ENCODE assay signal across 9 mouse cellular contexts in the genomic region with DNA sequence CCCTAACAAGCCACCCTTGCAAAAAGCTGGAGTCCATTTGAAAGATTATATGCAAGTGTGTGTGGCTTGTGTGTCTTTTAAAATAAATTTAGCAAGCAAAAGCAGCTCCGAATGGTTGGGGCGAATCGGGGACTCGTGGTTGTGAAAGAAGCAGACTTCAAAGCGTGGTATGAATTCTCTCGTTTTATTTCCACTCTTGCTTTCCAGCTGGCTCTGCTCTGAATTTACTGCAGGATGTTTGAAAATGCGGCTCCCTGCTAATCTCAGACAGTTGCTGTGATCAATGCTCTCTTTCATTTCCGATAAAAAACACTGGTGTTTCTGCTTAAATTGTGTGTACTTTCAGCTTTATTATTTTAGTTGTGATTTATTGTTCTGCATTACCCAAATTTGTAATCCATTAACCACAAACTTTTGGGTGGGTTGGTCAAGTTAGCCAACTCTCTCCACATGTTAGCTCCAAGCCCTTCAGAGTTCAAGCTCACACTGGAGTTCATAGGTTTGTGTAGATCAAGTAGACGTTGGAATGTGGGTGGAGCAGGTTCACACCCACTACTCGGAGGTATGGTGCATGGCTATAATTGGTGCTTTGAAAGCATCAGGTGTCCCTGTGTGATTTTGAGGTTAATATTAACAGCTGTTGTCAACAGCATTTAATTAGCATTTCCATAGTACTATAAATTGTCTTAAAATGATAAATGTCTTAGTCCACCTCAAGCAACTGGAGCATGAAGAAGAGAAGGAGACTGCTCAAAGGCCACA.
DNase-seq lines count a peak whose midpoint lies in the region; ATAC-seq lines count a peak whose summit lies in the region.
"Had no signal": no experiment of that assay in that cellular context is flagged by ENCODE, and none has a peak within 500 bp of the region (broad histone marks: within the 10 kb centered on the region; RNA-seq: fewer than 3 reads in every experiment).

No protein-coding gene starts in this region.

- no peak overlapping the region for H3K9ac ChIP-seq in embryonic facial prominence, embryonic 15.5 days
- no peak overlapping the region for H3K9ac ChIP-seq in forebrain, embryonic 11.5 days (ENCODE audit: low read length)

- WGBS in embryonic facial prominence, embryonic 15.5 days: 13% methylated on average over 10 of the region's 10 CpGs
- 83% methylated on average over 10 of the region's 10 CpGs for WGBS in forebrain, embryonic 11.5 days

- peak overlapping the region; percentile 85 for H3K27ac ChIP-seq in embryonic facial prominence, embryonic 15.5 days (replicated peaks)
- H3K27ac ChIP-seq in forebrain, embryonic 11.5 days (ENCODE audit: low read depth, low read length): no peak overlapping the region

- H3K9me3 ChIP-seq in embryonic facial prominence, embryonic 15.5 days (replicated peaks): no peaks in the 10 kb centered on the region
- no peaks in the 10 kb centered on the region for H3K9me3 ChIP-seq in forebrain, embryonic 11.5 days (ENCODE audit: control insufficient read depth, low read length)

- H3K27me3 ChIP-seq in embryonic facial prominence, embryonic 15.5 days: no peaks in the 10 kb centered on the region
- H3K27me3 ChIP-seq in forebrain, embryonic 11.5 days (ENCODE audit: control insufficient read depth, insufficient read depth, low read length): no peaks in the 10 kb centered on the region

- no peak overlapping the region for H3K4me3 ChIP-seq in embryonic facial prominence, embryonic 15.5 days (replicated peaks)
- no peak overlapping the region for H3K4me3 ChIP-seq in forebrain, embryonic 11.5 days (ENCODE audit: low read depth, low read length)
- H3K4me3 ChIP-seq: erythroblast, embryonic 14.5 days had no signal

- DNase-seq in kidney, adult 11 months: peak; percentile 27
- DNase-seq in kidney, adult 18-20 months: no peak
- peak; percentile 46 for DNase-seq in layer of hippocampus, adult 9-11 months
- peak; percentile 24 to 51 for DNase-seq in right cerebral cortex, postnatal 36 days (ENCODE audit: low spot score in 2 of 2)
- no peak for DNase-seq in spleen, postnatal 4 days (ENCODE audit: low spot score in 2 of 2)
- no peak for DNase-seq in forebrain, embryonic 11.5 days (ENCODE audit: low spot score)

- no peaks in the 10 kb centered on the region for H3K36me3 ChIP-seq in embryonic facial prominence, embryonic 15.5 days
- no peaks in the 10 kb centered on the region for H3K36me3 ChIP-seq in forebrain, embryonic 11.5 days (ENCODE audit: control insufficient read depth, insufficient read depth, low read length)

- no peak for ATAC-seq in embryonic facial prominence, embryonic 15.5 days (ENCODE audit: insufficient number of reproducible peaks, low FRiP score, low TSS enrichment, low read depth)
- no peak for ATAC-seq in forebrain, embryonic 11.5 days (replicated peaks; ENCODE audit: low FRiP score)
- ATAC-seq in granulocyte monocyte progenitor cell, adult 5-6 weeks (replicated peaks; ENCODE audit: poor library complexity, severe bottlenecking): no peak

- H3K4me1 ChIP-seq in embryonic facial prominence, embryonic 15.5 days: peaks cover 37% of the 10 kb centered on the region
- 0 out of 2 replicates have a peak, but pooled peaks cover 3% of the 10 kb centered on the region for H3K4me1 ChIP-seq in forebrain, embryonic 11.5 days (replicated peaks; ENCODE audit: control insufficient read depth, insufficient read depth, low read length)

- H3K4me2 ChIP-seq in embryonic facial prominence, embryonic 15.5 days (replicated peaks): 0 out of 2 replicates have a peak overlapping the region, but pooled peaks have one; percentile 10
- no peak overlapping the region for H3K4me2 ChIP-seq in forebrain, embryonic 11.5 days (ENCODE audit: low read depth, low read length, severe bottlenecking)

Comparison
In these comparisons a context has a peak if more than half of its experiments do, and no peak if none do; other contexts are left out.
1. DNase-seq: peak in kidney, adult 11 months (single experiment), layer of hippocampus, adult 9-11 months (single experiment) and right cerebral cortex, postnatal 36 days (2 of 2); none in kidney, adult 18-20 months (single experiment), spleen, postnatal 4 days (0 of 2) and forebrain, embryonic 11.5 days (single experiment).